Mouse (Mus musculus): Measurements from ENCODE around the gene Mcat. TPM values are rescaled to one million over a fixed set of nuclear protein-coding genes. Genes with fewer than 3 reads are reported as not detected.
A peak's percentile ranks its signal among the peaks of the same experiment; 100 is the strongest.

Gene Mcat
- polyA plus RNA-seq, 1 experiment: 29.6 TPM

DNA sequence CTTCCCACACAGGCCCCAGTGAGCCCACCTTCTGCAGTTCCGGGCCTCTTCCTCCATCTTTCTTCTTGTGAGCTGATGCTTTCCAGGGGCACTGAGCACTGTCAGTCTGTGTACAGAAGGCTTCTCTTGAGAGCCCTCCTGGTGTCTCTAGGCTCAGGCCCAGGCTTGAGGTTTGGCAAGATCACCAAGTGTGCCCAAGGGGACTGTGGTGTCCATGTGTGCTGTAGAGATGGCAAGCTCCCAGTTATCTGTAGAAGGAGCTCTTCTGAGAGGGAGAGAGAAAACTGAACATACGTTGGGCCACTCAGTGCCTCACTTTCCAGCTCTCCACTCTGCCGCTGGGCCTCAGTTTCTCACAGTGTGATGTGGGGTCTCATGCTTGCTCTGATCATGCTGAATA is 4.1 kb upstream of the Mcat start:
- H3K4me1 ChIP-seq (ENCODE audit: control insufficient read depth, insufficient read depth, insufficient read length, low read length): peaks cover 32% of the 10 kb centered on the region
- no peak overlapping the region for H3K27ac ChIP-seq (replicated peaks; ENCODE audit: low read depth, low read length)
- no peak overlapping the region for H3K4me3 ChIP-seq (ENCODE audit: insufficient read depth, low read depth, low read length)

GRCm38 (mm10) chr15:83566006-83566405 is 2.4 kb upstream of the Mcat start:
- Histone ChIP-seq H3K27ac (replicated peaks; ENCODE audit: low read depth, low read length) (peak overlapping the region; percentile 51), H3K4me1 (ENCODE audit: control insufficient read depth, insufficient read depth, insufficient read length, low read length) (peaks cover 30% of the 10 kb centered on the region)

DNA sequence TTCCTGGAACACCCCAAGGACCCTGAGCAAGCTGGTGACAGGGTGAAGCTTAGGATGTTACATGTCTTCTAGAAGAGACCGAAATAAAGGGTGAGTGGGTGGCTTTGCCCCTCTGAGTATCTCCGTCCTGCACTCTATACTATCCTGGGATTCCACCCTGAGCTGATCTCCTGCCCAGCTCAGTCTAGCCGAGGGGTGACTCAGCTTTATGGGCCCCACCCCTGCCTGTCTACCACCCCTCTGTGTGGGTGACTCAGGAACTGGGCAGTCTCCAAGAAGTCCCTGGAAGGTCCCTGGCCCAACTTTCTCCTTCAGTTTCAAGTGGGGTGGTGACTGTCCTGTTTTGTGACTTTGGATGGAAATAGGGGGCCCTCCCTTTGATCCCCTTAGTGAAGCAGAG is 1.8 kb upstream of the Mcat start:
- H3K4me1 ChIP-seq (ENCODE audit: control insufficient read depth, insufficient read depth, insufficient read length, low read length): peaks cover 25% of the 10 kb centered on the region
- peak overlapping the region; percentile 21; the same call in 1 of the 2 replicates for H3K4me3 ChIP-seq (ENCODE audit: insufficient read depth, low read depth, low read length)
- H3K27ac ChIP-seq (replicated peaks; ENCODE audit: low read depth, low read length): peak overlapping the region; percentile 51

More at GRCm38 (mm10) chr15:83566006-83566405, 2.4 kb upstream of the Mcat start:
- no peak overlapping the region for H3K4me3 ChIP-seq (ENCODE audit: insufficient read depth, low read depth, low read length)

DNA sequence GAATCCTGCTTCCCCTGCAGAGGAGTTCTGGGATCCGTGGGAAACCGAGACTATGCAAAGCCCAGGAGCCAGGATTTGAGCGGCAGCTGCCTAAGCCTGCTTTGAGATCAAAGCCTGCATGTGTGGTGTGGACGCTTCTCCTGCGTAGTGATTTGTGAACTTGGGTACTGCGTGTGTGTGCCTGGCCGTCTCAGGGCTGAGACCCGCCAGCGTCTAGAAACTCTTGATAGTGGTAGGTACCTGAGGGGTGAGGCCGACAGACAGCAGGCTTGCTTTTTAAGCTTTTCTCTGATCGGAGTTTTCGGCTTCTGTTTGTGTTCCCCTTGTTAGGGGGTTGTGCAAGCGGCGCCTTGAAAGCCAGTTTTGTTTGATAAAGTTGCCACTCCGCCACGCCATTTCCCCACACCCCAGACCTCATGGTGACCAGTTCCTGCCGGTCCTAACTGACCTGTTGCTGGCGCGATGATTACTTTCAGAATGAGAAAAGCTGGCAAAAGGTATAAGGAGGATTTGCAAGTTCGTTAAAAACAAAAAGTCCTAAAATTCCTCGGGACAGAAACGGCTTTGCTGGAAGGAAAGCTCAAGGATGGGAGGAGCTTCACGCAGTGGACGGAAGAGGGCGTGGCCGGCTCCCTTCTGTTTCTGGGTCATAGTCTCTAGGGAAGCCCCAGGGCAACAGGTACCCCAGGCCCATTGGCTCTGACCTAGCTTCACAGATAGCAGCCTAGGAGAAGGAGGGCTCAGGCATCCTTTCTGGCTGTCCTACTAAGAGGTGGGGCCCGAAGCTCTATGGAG is 467 bp upstream of the Mcat start:
- Histone ChIP-seq H3K27ac (replicated peaks; ENCODE audit: low read depth, low read length) (peak overlapping the region; percentile 48), H3K4me3 (ENCODE audit: insufficient read depth, low read depth, low read length) (peak overlapping the region; percentile 68), H3K4me1 (ENCODE audit: control insufficient read depth, insufficient read depth, insufficient read length, low read length) (peaks cover 24% of the 10 kb centered on the region)

DNA sequence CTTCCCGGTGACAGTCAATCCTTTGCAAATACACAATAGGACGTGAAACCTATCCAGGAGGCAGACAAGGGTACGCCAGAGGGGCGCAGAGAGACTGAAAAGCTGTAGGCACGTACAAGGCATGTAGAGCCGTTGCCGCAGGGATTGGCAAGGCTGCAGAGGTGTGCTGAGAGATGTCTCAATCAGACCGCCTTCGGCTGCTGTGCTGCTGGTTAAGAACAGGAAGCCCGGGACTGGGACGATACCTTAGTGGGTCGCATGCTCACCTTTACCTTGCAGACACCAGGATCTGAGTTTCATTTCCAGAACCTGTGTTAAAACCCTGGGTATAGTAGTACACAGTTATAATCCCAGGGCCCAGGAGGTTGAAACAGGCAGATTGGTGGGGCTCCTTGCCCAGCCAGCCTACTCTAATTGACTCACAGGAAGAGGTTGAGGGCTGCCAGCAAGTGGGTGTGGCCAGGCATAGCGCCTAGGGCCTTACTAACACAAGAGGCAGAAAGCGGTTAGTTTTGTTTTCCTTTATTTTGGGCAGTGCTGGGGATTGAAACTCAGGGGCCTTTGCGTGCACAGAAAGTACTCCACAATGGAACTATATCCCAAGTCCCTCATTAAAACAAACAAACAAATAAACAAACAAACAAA is 839 bp downstream of the Mcat start:
- Histone ChIP-seq H3K4me1 (ENCODE audit: control insufficient read depth, insufficient read depth, insufficient read length, low read length) (peaks cover 20% of the 10 kb centered on the region), H3K27ac (replicated peaks; ENCODE audit: low read depth, low read length) (peak overlapping the region; percentile 67; the same call in 1 of the 2 replicates), H3K4me3 (ENCODE audit: insufficient read depth, low read depth, low read length) (peak overlapping the region; percentile 68)

- no peak overlapping the region for H3K4me3 ChIP-seq (ENCODE audit: insufficient read depth, low read depth, low read length)
- H3K4me1 ChIP-seq (ENCODE audit: control insufficient read depth, insufficient read depth, insufficient read length, low read length): peaks cover 17% of the 10 kb centered on the region; the same call in 1 of the 2 replicates
- H3K27ac ChIP-seq (replicated peaks; ENCODE audit: low read depth, low read length): no peak overlapping the region
Measured at GRCm38 (mm10) chr15:83560941-83561477, 2.6 kb downstream of the Mcat start.

- Histone ChIP-seq H3K27ac (replicated peaks; ENCODE audit: low read depth, low read length) (peak overlapping the region; percentile 72), H3K4me3 (ENCODE audit: insufficient read depth, low read depth, low read length) (peak overlapping the region; percentile 87), H3K4me1 (ENCODE audit: control insufficient read depth, insufficient read depth, insufficient read length, low read length) (no peaks in the 10 kb centered on the region)
Measured at GRCm38 (mm10) chr15:83555161-83555974, 8.2 kb downstream of the Mcat start.

DNA sequence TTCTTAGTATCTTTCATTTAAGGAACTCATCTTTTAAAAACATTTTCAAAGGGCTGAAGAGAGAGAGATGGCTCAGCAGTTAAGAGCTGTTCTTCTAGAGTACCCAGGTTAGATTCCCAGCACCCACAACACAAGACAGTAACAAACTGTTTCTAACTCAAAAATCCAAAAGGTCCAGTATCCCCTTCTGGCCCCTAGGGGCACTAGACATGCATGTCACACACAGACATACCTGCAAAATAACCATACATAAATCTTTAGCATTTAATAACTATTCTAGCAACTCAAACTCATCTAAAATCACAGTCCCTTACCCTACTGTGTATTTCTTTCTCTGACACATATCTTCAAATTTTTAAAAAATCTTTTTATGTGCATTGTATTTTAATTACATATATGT is 9.8 kb downstream of the Mcat start:
- no peak overlapping the region for H3K27ac ChIP-seq (replicated peaks; ENCODE audit: low read depth, low read length)
- H3K4me3 ChIP-seq (ENCODE audit: insufficient read depth, low read depth, low read length): no peak overlapping the region
- no peaks in the 10 kb centered on the region for H3K4me1 ChIP-seq (ENCODE audit: control insufficient read depth, insufficient read depth, insufficient read length, low read length)

DNA sequence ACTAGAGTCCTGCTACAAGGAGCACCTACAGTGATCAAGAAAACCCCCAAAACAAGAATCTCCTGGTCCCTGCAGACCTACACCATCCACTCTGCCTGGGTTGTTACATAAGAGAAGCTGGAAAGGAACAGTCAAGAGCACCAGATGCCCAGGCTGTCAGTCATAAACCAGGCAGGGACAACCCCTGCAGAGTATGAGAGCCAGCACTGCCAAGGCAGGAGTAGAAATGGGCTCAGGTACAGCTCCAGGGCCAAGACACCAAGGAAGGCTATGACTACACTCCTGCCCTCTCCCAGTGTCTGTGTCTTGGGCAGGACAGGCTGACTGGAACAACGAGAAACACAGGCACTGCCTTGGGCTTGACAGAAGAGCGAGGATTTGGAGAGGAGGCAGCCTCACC is 13.4 kb downstream of the Mcat start:
- Histone ChIP-seq H3K27ac (replicated peaks; ENCODE audit: low read depth, low read length) (no peak overlapping the region), H3K4me3 (ENCODE audit: insufficient read depth, low read depth, low read length) (no peak overlapping the region), H3K4me1 (ENCODE audit: control insufficient read depth, insufficient read depth, insufficient read length, low read length) (peaks cover 6% of the 10 kb centered on the region; the same call in 1 of the 2 replicates)

GRCm38 (mm10) chr15:83547144-83547543 is 16.4 kb downstream of the Mcat start:
- no peak overlapping the region for H3K4me3 ChIP-seq (ENCODE audit: insufficient read depth, low read depth, low read length)
- H3K27ac ChIP-seq (replicated peaks; ENCODE audit: low read depth, low read length): no peak overlapping the region
- peaks cover 6% of the 10 kb centered on the region; the same call in 1 of the 2 replicates for H3K4me1 ChIP-seq (ENCODE audit: control insufficient read depth, insufficient read depth, insufficient read length, low read length)

- Histone ChIP-seq H3K4me1 (ENCODE audit: control insufficient read depth, insufficient read depth, insufficient read length, low read length) (peaks cover 6% of the 10 kb centered on the region; the same call in 1 of the 2 replicates), H3K4me3 (ENCODE audit: insufficient read depth, low read depth, low read length) (no peak overlapping the region), H3K27ac (replicated peaks; ENCODE audit: low read depth, low read length) (no peak overlapping the region)
Measured at GRCm38 (mm10) chr15:83546029-83546428, 17.6 kb downstream of the Mcat start.

DNA sequence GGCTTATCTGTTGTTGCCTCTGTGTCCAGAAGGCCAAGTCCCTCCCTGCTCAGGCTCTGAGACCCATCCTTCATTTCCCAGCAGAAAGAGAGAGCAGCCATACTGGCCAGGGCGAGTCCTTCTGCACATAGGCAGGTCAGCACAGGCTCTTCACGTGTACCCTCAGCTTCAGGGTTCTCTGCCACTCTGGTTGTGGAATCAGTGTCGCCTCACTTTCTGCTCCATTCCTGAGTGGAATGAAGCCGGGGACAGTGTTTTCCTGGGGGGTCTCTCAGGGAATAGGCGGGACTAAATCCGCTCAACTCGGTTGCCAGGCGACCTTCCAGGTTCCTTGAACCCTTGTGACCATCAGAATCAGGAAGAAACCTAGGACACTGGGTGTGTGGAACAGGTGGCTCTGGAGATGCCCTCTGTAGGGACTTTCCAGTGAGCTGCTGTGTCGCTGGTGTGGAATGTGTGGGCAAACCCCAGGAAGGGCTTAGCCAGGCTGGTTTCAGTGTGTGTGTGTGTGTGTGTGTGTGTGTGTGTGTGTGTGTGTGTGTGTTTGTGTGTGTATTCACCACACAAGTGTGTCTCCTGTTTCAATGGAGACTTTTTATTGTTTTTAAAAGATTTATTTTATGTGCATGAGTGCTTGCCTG is 21.8 kb downstream of the Mcat start:
- peaks cover 24% of the 10 kb centered on the region for H3K4me1 ChIP-seq (ENCODE audit: control insufficient read depth, insufficient read depth, insufficient read length, low read length)
- H3K4me3 ChIP-seq (ENCODE audit: insufficient read depth, low read depth, low read length): no peak overlapping the region
- H3K27ac ChIP-seq (replicated peaks; ENCODE audit: low read depth, low read length): no peak overlapping the region

- Histone ChIP-seq H3K4me3 (ENCODE audit: insufficient read depth, low read depth, low read length) (no peak overlapping the region), H3K27ac (replicated peaks; ENCODE audit: low read depth, low read length) (peak overlapping the region; percentile 67), H3K4me1 (ENCODE audit: control insufficient read depth, insufficient read depth, insufficient read length, low read length) (peaks cover 27% of the 10 kb centered on the region)
Measured at GRCm38 (mm10) chr15:83539905-83540304, 23.7 kb downstream of the Mcat start.

DNA sequence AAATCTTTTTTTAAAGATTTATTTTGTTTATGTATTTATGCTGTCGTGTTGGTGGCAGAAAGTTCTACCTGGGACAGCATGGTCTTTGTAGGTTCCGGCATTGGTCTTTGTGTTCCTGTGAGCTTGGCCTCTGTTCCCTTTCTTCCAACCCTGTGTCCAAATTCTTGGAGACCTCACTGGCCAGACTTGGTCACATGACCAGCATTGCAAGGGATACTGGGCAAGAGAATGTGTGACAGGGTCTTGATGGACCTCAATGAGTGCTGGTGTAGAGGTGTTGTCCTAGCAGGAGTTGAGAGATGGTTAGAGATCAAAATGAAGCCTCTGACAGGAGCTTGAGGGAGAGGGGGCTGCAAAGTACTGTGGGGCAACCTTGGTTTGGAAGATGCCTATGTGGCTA is 24.7 kb downstream of the Mcat start:
- Histone ChIP-seq H3K27ac (replicated peaks; ENCODE audit: low read depth, low read length) (no peak overlapping the region), H3K4me3 (ENCODE audit: insufficient read depth, low read depth, low read length) (no peak overlapping the region), H3K4me1 (ENCODE audit: control insufficient read depth, insufficient read depth, insufficient read length, low read length) (peaks cover 27% of the 10 kb centered on the region)

All from brown adipose tissue, adult 24 weeks (tissue).